Mouse (Mus musculus) cortical plate, adult 2 months (tissue): ENCODE results near the gene Scd3.

ENCODE experiments used
- CTCF ChIP-seq: fragments of 200-500 bp; IDR thresholded peaks from 2 replicates; pipeline ENCODE4 v1.5.1; 2011; ENCODE audit warnings: mild to moderate bottlenecking, control low read depth, low read length; ENCODE audit not compliant: insufficient read depth; ENCODE audit errors: extremely low read depth
- POLR2A ChIP-seq: fragments of 200-500 bp; IDR thresholded peaks from 2 replicates; pipeline ENCODE4 v1.6.1; 2011; ENCODE audit warnings: mild to moderate bottlenecking, low read length, control low read depth; ENCODE audit not compliant: insufficient read depth; ENCODE audit errors: extremely low read depth

GRCm38 (mm10) chr19:44292083-44292482, 89.0 kb downstream of the Scd3 start:
- TF ChIP-seq CTCF (no peak), POLR2A (no peak)
